Mouse (Mus musculus) frontal cortex, postnatal 25 days (tissue): ENCODE results near the gene Gm11555.
"Not testable (repeated sequence)": the region's sequence is repeated elsewhere in the genome, so short reads cannot be mapped to it uniquely, and the experiment has no call there.

Experiments used
- DNase-seq, 2 experiments: peaks; one replicate each; pipeline ENCODE4 v3.0.0; 2022; ENCODE audit warnings: low spot score in 2 of 2

Gm11555 gene

DNA sequence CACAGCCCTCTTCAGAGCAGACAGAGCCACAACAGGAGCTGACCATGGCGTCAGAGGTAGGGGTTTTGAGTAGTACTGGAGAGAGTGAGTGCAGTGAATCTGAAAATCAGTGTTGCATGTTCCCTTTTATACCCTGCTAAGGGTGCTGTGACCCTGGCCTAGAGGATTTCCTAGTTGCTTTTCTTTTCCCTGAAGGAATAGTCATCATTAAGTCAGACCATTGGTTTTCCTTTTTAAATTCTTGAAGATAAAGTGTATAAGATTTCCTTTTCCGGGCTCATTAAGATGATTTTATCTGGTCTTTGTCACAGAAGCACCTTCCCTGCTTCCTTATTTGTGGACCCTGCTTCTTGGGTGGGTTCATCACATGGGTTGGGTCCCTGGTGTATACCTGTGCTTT is at the start of gene Gm11555:
Gene Gm11555 (minus strand): TSS at position 101 of the 400 bp plus-strand sequence.
- no peak for DNase-seq

- DNase-seq: no peak
These were observed 40.4 kb upstream of the Gm11555 start, which contains the start of gene Gm14190 for GRCm38 (mm10) chr11:99690463-99690862. Gene Gm14190 (minus strand): TSS chr11:99690740.

DNA sequence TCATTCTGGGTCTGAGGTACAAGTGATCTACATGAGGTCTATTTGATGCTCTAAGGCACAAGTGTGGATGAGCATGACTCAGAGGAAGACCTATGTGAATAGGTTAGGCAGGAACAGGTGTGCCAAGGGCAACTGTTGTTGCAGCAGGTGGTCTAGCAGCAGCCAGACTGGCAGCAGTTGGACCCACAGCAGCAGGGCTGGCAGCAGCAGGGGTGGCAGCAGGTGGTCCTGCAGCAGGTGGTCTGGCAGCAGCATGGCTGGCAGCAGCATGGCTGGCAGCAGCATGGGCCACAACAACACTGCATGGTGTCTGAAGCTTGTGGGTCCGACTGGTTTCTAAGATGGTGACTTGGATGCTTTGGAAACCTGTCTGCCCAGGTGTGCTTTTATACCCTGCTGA is 35.2 kb upstream of the Gm11555 start:
- not testable (repeated sequence) for DNase-seq

DNA sequence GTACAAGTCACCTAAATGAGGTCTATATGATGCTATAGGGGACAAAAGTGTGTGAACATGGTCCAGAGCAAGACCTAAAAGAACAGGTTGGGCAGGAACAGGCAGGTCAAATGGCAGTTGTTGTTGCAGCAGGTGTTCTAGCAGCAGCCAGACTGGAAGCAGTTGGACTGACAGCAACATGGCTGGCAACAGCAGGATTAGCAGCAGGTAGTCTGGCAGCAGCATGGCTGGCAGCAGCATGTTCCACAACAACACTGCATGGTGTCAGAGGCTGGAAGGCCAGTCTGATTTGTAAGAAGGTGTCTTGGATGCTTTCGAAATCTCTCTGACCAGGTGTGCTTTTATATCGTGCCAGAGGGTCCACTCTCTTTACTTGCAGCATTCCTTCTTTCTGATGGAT is 33.4 kb upstream of the Gm11555 start:
- DNase-seq: no peak

- no peak for DNase-seq
These were observed 15.8 kb upstream of the Gm11555 start, which contains the start of gene Krtap4-6 for GRCm38 (mm10) chr11:99665860-99666259. Gene Krtap4-6 (minus strand): TSS chr11:99665960.

- no peak for DNase-seq
These were observed 12.8 kb upstream of the Gm11555 start for GRCm38 (mm10) chr11:99662802-99663201.

DNA sequence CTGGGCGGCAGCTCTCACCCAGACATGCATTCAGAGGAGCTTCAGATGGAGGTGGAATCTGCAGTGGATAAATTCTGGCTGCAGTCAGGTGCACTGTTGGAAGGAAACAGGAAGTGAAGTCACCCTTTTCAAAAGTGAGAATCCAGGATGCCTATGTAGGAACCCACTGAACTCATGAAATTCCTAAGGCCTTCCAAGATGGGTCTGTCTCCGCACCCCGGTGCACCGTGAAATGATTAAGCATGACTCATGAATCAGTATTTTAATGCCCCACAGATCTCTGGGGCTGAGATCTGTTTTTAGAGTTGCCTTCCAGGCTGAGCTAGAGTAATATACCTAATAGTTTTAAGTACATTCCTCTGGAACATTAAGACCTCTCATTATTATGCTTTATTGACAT is 9.2 kb upstream of the Gm11555 start:
- DNase-seq: no peak

GRCm38 (mm10) chr11:99658467-99659010 is 8.5 kb upstream of the Gm11555 start, which contains the start of gene Gm11563:
Gene Gm11563 (minus strand): TSS chr11:99658960.
- not testable (repeated sequence) for DNase-seq

GRCm38 (mm10) chr11:99657051-99657450 is 7.0 kb upstream of the Gm11555 start:
- no peak for DNase-seq

- no peak for DNase-seq
These were observed 3.6 kb downstream of the Gm11555 start for GRCm38 (mm10) chr11:99646444-99646843.

- no peak for DNase-seq
These were observed 5.7 kb downstream of the Gm11555 start for GRCm38 (mm10) chr11:99644351-99644750.

DNA sequence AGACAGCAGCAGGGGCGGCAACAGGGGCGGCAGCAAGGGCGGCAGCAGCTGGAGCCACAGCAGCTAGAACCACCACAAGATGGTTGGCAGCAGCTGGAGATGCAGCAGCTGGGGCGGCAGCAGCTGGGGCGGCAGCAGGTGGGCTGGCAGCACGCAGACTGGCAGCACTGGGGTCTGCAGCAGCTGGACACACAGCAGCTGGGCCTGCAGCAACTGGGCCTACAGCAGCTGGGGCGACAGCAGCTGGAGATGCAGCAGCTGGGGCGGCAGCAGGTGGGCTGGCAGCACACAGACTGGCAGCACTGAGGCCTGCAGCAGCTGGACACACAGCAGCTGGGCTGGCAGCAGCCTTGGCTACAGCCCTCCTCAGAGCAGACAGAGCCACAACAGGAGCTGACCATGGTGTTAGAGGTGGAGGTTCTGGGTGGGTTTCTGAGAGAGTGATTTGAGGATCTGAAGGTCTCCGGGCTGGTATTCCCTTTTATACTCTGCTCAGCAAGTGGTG is 6.3 kb downstream of the Gm11555 start, which contains the start of gene Krtap4-7:
Gene Krtap4-7 (minus strand): TSS at position 455 of the 505 bp plus-strand sequence.
- not testable (repeated sequence) for DNase-seq

DNA sequence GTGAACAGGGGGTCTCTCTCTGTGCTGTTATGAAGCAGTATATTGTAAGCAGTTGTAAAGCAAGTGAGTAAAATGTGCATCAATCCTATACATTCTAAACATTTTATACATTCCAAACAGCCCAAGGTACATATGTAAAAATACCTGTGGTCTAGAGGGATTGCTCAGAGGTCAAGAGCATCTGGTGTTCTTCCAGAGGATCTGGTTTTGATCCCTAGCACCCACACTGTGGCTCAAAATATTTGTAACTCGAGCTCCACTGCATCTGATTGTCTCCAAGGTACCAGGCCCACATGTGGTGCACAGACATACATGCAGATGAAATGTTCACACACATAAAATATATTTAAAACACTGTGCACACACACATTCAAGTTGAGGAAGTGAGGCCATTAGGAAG is 9.1 kb downstream of the Gm11555 start:
- DNase-seq: no peak

GRCm38 (mm10) chr11:99637086-99637485 is 12.9 kb downstream of the Gm11555 start:
- DNase-seq: no peak

GRCm38 (mm10) chr11:99634653-99635134 is 15.3 kb downstream of the Gm11555 start, which contains the start of gene Krtap4-2:
Gene Krtap4-2 (minus strand): TSS chr11:99635084.
- no peak for DNase-seq

- DNase-seq: no peak
These were observed 16.7 kb downstream of the Gm11555 start for GRCm38 (mm10) chr11:99633293-99633692.

GRCm38 (mm10) chr11:99630890-99631289 is 19.1 kb downstream of the Gm11555 start:
- no peak for DNase-seq

- DNase-seq: no peak
These were observed 21.9 kb downstream of the Gm11555 start, which contains the start of gene Krtap4-1 for GRCm38 (mm10) chr11:99628138-99628537. Gene Krtap4-1 (minus strand): TSS chr11:99628238.

DNA sequence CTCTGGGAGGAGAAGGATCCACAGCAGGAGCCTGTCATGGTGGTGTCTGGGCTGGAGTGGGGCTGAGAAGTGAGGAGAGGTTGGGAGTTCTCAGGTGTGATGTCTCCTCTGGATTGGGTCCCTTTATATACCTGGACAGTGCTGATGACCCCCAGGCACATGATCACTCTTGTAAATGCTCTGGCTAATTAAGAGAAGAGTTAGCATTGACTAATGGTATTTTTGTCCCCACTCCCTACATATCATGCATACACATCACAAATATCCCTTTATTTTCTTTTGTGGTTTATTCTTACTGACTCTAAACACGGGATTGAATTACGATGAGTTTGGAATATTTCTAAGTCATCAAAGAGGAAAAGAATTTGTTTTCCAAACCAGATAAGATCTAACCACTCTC is 29.7 kb downstream of the Gm11555 start, which contains the start of gene Gm11562:
Gene Gm11562 (minus strand): TSS at position 101 of the 400 bp plus-strand sequence.
- DNase-seq: no peak

DNA sequence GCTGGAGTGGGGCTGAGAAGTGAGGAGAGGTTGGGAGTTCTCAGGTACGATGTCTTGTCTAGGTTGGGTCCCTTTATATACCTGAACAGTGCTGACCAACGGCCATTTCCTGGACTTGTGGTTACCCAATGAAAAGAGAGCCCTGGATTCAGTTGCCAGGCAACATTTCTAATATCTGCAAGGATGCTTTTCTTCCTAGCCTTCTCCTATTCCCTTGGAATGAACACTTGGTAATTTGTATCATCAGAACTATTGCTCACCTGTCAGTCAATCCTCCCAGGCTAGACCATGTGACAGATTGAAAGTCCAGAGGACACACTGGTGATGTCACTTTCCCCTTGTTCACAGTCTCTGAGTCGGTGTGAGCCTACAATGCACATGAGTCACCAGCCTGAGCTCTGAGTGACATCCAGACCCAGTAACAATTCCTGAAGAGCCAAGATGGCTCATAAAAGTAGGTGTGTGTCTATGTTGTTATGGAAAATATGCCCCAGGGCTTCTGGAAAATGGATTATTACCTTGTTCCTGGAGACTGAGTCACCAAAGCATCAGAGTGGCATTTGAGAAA is 35.2 kb downstream of the Gm11555 start, which contains the start of gene Krtap2-4:
Gene Krtap2-4 (minus strand): TSS at position 51 of the 568 bp plus-strand sequence.
- no peak for DNase-seq

DNA sequence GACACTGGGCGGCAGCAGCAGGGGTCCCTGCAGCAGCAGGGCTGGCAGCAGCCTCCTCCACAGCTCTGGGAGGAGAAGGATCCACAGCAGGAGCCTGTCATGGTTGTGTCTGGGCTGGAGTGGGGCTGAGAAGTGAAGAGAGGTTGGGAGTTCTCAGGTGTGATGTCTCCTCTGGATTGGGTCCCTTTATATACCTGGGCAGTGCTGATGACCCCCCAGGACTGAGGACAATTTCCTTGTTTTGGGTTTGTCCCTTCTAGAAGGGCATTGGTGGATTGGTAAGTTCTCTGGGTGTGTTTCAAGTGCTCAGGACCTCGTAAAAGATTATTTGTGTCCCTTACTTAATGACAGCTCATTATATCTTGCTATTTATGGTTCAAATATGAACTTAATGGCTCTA is 39.9 kb downstream of the Gm11555 start, which contains the start of gene Gm11937:
Gene Gm11937 (minus strand): TSS at position 101 of the 400 bp plus-strand sequence.
- DNase-seq: not testable (repeated sequence)

GRCm38 (mm10) chr11:99609126-99609525 is 40.9 kb downstream of the Gm11555 start:
- DNase-seq: no peak

DNA sequence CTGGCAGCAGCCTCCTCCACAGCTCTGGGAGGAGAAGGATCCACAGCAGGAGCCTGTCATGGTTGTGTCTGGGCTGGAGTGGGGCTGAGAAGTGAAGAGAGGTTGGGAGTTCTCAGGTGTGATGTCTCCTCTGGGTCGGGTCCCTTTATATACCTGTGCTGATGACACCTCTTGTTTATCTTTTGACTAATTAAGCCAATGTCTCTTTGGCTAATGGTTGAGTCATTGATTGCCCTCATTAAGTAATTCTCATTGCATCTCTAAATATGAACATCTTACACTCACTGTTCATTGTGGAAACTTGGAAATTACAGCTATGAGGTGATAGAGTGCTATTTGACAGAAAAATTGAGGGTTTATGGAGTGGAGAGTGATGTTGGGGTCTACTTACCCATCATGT is 46.8 kb downstream of the Gm11555 start, which contains the start of gene Gm11938:
Gene Gm11938 (minus strand): TSS at position 101 of the 400 bp plus-strand sequence.
- not testable (repeated sequence) for DNase-seq
